Mouse (Mus musculus) urinary bladder, postnatal 4 days (tissue): ENCODE measurements around the gene Adcy2.

Experiments
- DNase-seq, 2 experiments: peaks; one replicate each; pipeline ENCODE4 v3.0.0; 2021 to 2022; ENCODE audit warnings: low spot score in 2 of 2

Gene Adcy2

DNA sequence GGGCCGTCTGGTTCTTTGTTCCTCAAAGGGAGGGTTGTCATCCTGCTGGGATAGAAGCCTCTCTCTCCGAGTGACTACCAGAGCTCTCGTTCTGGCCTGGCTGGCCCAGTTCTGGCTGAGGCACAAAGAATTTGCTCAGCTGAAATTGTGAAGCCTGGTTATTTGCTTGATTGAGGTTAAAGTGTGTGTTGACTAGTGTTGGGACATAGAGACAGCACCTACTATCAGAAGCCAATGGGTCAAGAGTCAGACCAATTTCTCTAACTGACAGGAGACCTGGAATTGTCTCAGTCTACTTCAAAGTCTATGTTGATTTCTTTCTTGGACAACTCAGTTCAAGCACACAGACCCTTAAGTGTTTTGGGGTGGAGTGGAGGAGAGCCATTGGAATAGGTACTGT is 372.3 kb downstream of the Adcy2 start:
- DNase-seq: no peak

DNA sequence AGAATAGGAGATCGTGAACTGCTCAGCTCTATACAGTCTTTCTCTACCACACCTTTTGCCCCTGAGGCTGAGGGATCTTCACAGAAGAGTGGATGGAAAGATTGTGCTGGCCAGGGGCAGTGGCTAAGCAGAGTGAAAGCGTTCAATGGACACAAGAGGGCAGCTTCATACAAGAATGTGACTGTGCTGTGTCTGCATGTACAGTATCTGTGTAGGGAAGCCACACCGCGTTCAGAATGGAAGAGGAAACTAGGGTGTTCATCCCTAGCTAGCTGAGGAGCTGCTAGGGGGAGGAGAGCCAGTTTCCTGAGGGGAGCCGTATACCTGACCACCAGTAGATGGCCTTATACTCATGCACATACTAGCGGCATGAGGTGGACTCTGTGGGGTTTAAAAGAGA is 376.5 kb downstream of the Adcy2 start:
- no peak for DNase-seq

DNA sequence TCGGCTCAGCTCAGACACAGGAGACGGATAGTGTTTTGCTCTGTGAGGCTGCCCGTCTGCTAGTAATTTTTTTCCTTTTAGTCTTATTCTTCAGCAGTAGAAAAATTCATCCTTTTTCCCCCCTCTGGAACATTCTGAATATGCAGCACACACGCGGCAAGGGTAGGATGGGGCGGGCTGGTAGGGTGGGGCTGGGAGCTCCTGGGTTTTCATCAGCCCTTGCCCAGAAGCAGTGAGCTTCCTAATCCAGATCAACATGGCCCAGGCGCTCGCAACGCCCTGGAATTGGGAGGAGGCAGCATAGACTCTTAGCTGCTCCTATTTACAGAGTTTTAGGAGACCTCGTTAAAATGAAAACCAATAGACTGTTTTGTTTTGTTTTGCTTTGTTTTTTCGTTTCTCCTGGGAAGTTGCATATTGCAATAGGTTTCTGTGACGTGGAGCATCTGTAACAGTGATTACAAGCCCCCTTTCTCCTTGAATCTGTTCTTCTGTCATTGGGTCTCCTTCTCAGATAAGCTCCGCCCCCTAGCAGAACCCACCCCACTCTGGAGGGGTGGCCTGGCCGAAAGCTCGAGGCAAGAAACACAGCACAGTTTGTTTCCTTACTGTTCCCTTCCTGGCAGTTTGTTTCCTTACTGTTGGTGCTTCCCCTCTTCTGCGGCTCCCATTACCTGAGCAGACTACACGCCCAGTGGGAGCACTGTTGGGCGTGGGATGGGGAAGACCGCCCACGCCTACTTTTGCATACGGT is 391.5 kb downstream of the Adcy2 start:
- DNase-seq: no peak

DNA sequence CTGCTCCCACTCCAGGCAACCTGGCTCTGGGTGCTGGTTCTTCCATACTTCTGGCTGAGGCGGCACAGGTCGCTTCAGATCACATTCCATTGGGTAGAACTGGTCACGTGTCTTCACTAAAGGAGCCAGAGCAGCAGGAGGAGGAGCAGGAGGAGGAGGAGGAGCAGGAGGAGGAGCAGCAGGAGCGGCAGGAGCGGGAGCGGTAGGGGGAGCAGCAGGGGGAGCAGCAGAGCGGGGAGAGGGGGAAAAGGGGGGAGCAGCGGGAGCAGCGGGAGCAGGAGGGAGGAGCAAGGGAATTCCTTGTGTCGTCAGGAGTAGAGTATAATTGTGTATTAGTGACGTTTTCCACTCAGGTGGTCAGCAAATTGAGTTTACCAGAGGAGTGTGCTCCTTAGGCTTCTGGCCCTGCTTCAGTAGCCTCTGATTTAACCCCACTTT is 393.6 kb downstream of the Adcy2 start:
- DNase-seq: no peak

DNA sequence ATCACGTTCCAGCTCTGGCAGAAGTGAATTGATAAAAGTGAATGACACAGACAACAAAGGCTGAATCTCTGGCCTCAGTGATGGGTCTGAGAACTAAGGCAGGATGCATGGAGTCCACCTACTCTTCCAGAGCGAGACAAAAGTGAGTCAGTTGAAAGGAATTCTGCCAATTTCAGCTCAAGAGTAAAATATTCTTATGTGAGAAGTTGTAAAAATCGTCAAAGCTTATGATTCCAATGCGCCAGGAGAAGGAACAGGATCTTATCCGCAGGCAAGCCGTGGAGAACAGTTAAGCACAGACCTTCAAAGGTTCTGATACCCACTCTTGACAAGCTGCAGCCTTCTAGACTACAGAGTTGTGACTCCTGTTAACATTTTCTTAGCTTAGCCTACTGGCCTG is 396.3 kb downstream of the Adcy2 start:
- DNase-seq: no peak

DNA sequence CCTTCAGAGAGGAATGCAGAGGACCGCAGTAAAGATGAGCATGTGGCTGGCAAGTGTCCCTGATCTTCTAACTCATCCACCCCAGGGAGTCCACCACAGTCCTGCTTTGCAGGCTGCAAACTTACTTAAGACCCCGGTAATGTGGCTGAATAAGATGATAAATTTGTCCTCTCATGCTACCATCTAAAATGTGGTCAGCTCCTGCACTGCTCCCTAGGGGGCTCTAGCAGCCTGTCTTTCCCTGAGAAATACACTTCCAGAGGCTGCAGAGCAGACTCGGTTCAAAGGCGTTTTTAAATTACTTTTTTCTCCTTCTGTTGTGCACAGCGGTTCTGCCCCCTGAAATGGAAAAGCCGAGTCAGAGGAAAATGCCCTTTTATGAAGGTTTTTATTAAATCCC is 398.2 kb downstream of the Adcy2 start:
- no peak for DNase-seq

DNA sequence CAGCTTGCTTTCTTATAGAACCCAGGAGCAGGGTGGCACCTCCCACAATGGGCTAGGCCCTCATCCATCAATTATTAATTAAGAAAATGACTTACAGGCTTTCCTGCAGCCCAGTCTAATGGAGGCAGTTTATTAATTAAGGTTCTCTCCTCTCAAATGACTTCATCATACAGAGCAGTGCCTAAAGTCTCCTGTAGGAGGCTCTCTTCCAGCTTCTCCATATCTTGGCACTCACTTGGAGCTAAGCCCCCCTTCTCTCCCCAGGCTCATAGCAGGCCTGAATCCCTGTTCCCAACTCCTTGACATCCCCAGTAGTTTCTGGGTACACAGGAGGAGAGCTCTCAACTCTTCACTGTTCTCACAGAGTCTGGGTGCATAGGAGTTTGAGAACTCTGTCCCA is 400.4 kb downstream of the Adcy2 start:
- DNase-seq: no peak

DNA sequence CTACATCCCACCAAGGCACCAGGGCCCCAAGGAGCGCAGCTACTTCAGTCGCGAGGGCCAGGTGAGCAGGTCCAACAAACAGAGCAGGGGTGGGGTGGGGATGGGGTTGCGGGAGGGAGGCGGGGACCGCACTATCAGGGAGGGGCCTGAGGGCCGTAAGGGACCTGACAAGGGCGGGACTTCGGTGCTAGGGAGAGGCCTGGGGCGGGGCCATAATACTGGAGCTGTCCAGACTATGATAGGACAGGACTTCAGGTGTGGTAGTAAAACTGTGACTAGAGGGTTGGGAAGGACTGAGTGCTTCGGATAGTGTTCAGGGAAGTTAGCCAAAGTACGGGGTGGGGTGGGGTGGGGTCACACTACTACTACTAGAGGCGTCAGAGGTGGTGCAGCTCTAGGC is 401.7 kb downstream of the Adcy2 start:
- no peak for DNase-seq

DNA sequence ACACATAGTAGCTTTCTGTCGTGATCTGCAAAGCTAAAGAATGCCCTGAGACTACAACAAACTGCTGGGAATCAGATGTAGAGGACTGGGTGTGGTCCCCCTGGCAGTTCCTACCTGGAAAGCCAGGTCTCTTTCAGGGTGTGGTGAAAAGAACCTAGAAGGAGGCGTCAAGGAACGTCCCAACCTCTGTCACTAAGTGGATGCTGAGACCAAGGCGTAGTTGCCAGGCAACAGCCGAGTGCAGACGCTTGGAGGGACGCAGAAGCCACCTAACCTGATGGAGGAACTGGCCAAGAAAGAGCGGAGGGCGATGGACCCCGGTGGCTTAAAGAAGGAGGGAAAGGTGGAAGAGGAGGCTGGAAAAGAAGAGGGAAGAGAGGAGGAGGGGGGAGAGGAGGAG is 402.1 kb downstream of the Adcy2 start, which contains the start of gene 1700001L19Rik:
Gene 1700001L19Rik, plus strand, starts transcription at position 223 of the 400 bp plus-strand sequence.
- DNase-seq: no peak

DNA sequence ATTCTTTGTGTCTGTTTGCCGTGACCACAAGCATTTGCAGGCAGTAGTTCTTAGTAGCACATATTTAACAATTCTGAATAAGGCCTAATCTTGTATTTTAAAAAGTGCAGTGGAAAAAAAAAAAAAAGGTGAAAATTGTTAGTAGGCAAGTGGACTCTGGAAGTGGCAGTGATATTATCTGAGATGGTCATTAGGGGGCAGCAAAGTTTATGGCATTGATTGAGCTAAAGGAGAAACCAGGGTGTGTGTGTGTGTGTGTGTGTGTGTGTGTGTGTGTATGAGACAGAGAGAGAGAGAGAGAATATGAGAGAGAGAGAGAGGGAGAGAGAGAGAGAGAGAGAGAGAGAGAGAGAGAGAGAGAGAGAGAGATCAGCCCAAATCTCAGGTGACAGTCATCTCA is 405.5 kb downstream of the Adcy2 start:
- DNase-seq: no peak

DNA sequence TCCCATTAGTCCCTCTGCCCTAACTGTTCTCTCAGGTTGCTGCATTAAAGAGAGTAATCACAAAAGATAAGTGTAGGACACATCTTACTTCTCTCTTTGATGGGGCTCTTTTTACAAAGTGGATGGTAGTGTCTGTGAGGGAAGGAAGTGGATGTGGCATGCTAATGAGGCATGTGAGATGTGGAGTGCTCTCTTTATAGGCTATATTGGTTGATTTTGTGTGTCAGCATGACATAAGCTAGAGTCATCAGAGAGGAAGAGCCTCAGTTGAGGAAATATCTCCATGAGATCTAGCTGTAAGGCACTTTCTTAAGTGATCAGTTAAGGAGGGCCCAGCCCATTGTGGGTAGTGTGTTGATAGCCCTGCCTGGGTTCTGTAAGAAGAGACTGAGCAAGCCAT is 411.0 kb downstream of the Adcy2 start:
- DNase-seq: no peak

DNA sequence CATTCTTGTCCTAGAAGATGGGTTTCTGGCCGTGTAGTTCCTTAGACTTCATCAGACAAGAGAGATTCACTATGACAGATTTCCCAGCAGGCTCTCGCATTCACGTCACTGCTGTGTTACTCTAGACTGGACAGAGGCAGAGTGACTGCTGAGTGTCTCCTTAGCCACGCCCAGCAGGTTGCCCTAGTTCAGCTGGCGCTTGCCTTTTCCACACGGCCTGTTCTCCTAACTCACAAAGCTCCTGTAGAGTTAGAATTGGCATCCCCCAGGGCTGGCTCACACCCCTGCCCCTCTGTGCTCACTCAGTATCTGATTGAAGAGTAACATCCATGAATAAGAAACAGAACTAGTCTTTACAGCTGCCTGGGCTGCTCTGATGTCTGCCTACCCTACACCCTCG is 413.9 kb downstream of the Adcy2 start:
- DNase-seq: no peak

DNA sequence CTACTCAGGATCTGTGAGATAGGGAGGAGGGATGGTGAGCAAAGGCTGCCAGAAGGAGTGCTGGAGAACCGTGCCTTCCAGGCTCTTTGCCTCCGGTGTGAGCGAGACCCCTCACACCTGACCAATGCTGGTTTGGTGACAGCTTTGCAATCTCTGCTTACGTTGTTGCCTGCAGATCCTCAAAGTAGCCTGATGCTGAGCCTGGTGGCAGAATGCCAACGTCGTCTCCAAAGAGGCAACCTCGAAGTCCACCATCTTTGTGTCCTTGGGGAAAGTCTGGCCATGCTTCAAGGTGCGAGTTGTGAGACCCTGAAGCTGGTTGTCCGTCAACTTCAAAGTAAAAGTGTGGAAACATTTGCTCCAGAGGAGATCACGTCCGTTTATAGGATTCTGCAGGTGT is 415.4 kb downstream of the Adcy2 start:
- DNase-seq: no peak

DNA sequence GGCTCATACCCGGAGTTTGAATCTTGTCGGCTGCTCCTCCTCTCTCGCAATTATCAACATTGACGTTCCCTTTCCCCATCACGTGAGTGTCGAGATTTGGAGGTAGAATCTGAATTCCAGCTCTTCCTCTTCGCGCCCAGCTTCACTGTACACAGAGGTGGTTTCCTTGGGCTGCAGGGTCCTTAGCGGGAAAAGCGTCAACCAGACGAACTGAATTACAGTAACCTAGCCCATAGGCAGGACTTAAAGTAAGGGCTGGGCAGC is 416.9 kb downstream of the Adcy2 start:
- no peak for DNase-seq

DNA sequence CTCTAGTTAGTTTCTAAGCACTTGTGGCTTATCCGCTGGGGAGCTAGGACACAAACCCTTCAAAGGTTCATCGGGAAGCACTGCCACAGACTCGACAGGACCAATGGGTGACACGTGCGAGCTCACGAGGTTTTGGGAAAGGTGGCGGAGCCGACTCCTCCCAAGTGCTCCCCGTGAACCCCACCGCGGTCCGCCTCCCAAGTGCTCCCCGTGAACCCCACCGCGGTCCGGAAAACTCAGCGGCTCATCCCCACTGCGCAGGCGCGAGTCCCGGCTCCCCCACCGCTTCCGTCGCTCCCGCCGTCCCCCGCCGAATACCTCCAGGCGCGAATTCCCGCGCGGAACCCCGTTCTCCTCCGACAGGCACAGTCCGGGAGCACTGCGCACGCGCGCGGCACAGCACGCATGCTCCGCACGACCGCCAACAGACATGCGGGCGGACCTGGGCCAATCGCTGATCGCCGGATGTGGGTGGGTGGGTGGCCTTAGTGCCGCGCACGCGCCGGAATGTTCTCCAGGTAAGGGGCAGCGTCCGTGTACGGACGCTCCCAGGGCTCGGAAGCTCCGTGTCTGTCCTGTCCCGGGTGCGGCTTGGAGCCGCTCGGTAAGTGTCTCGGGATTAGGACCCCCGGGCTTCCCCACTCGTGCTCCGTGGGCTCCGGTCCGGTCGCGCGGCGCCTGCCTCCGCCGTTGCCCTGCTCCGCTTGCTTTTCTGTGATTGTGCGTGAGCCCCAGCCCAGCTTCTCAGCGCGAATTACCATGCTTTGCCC is 417.4 kb downstream of the Adcy2 start, which contains the start of the genes Mtrr and Fastkd3:
Gene Mtrr, minus strand, starts transcription at position 403 of the 770 bp plus-strand sequence.
Gene Fastkd3, plus strand, starts transcription at position 488 of the 770 bp plus-strand sequence.
- DNase-seq: peak; percentile 96 to 98

DNA sequence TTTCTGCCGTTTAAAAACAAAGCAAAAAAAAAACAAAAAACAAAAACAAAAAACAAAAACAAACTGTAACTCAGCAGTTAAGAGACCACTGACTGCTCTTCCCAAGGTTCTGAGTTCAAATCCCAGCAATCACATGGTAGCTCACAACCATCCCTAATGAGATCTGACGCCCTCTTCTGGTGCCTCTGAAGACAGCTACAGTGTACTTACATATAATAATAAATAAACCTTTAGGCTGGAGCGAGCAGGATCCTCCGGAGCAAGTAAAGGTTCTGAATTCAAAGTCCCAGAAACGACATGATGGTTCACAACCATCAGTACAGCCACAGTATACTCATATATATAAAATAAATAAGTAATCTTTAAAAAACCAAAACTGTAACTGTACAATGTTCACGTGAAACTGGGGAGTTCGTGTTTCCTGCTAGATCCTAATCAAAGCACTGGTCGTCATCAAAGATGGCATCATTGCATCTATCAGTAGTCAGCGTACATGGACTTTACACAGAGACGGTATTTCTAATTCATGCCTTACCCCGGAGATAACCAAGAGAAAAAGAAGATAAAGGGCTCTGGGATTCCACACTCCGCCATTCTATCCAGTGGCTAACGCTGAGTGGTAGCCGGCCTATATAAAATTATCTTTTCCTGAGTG is 418.1 kb downstream of the Adcy2 start:
- no peak for DNase-seq

DNA sequence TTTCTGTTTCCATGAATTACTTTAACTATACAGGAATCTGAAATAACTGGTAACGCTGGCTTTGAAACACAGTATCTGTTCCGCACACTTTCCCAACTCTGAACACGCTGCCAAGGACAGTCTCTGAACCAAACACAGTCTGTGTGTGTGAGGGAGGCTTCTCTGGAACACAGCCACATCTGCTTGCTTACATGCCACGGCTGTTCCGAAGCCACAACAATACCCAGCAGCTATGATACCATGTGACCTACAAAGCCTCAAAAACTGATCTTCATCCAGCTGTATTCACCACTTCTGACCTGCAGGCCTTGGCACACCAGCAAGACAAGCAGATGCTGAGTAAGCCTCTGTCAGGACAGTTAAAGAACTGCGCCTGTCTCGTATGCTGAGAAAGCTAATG is 421.4 kb downstream of the Adcy2 start:
- DNase-seq: peak in 1 of 2 experiments; percentile 45

DNA sequence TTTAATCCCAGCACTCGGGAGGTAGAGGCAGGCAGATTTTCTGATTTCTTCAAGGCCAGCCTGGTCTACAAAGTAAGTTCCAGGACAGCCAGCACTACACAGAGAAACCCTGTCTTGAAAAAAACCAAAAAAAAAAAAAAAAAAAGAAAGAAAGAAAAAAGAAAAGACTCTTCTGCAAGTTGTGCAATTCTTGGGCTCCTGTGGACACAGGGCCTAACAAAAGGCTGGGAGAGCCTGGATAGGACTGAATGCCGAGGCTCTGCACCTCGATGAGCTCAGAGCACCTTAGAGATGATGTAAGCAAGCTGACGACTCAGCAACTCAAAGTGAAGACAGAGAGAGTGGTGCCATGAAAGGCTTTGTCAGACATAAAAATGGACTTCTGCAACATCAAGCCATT is 424.9 kb downstream of the Adcy2 start:
- no peak for DNase-seq

DNA sequence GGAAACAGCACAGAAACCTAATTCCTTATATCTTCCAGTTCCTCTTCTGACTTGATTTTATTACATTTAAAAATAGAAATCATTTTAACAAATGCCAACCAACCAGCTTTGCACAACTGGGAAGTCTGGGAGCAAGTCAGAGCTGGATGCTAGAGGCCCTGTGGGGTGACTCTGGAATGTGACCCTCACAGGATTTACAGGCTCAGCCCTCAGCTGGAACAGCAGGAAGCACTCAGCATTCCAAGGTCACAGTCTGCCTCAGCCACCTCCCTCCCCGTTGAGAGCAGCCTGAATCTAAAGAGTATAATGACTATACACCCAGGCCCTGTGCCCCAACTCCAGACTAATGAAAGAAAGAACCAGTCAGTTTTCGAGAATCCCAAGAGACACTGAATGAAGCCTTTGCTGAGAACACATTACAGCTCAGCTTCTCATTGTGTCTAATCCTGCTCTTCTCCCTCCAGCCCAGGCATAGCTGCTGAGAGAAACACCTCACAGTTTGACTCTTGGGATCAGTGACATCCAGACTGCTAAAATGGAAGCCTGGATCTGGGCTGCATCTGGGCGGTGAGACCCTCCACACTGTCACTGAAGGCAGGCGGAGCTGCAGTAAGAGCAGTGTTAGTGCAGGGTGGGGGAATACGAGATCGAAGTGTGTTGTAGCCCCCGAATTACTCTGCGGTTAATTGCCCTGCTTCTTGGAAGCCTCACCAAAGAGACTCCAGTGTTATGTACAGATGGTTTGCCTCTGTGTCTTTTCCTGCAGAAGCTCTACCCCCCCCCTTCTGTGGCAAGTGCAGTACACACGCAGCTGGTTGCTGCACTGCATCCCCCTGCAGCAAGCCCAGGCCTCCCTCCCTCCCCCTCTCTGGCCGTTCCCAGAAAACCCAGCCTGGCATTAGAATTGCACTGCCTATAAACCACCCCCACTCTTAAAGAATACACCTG is 426.1 kb downstream of the Adcy2 start:
- DNase-seq: peak; percentile 49 to 58

DNA sequence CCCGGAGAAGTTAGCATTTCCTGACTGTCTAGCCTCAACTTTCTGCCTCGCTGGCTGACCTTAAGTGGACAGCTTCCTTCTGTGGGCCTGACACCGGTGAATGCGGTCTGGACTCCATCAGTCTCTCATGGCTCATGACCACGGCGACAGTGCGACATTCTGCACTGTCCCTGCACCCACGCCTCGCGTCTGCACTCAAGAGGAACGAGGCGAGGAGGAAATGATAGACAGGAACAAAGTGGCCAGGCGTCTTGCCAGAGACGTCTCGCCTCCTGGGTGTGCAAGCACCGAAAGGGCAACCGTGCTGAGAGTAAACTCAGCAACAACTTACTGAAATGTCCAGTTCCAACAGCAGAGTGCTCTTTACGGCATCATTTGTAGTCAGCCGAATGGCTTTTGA is 427.1 kb downstream of the Adcy2 start:
- no peak for DNase-seq
